Mouse (Mus musculus) testis, postnatal 10 days (tissue): ENCODE results near the gene Sbf1.
A peak's percentile ranks its signal among the peaks of the same experiment; 100 is the strongest.

Experiments
- DNase-seq: peaks from one replicate; pipeline ENCODE4 v3.0.0; 2021; ENCODE audit warnings: low spot score

Gene Sbf1

DNA sequence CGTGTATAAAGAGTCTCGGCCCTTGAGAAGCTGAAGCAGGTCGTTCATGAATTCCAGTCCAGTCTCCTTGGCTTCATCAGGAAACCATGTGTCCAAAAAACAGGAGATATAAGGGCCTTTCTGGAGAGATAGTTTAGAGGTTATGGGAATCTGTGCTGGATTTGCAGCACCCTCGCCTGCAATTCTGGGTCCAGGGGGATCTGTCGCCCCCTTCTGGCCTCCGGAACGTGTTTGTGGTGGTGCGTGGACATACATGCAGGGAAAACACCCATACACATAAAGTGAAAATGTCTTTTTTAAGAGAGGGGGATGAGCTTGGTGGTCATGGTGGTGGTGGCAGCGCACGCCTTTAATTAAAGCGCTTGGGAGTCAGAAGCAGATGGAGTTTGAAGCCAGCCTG lies 1.0 kb upstream of the Sbf1 start:
- no peak for DNase-seq

GRCm38 (mm10) chr15:89314511-89315189 lies 461 bp downstream of the Sbf1 start:
- peak; percentile 70 for DNase-seq

DNA sequence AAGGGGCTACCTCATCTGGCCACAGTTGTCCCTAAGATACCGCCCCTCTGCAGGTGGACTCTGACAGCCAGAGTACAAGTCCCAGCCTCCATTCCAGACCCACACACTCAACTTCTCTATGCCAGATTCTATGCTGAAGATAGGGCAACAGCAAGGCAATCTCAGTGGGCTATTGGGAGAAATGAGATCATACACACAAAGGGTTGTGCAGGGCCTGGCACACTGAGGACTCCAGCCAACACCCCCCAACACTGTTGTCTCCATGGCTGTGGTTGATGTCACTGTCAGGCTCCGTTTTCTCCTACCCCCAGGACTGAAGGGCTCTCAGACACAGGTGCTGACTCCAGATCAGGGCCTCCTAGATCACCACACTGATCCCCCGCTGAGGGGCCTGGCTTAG lies 1.0 kb downstream of the Sbf1 start:
- no peak for DNase-seq

GRCm38 (mm10) chr15:89313359-89313758 lies 1.8 kb downstream of the Sbf1 start:
- no peak for DNase-seq

DNA sequence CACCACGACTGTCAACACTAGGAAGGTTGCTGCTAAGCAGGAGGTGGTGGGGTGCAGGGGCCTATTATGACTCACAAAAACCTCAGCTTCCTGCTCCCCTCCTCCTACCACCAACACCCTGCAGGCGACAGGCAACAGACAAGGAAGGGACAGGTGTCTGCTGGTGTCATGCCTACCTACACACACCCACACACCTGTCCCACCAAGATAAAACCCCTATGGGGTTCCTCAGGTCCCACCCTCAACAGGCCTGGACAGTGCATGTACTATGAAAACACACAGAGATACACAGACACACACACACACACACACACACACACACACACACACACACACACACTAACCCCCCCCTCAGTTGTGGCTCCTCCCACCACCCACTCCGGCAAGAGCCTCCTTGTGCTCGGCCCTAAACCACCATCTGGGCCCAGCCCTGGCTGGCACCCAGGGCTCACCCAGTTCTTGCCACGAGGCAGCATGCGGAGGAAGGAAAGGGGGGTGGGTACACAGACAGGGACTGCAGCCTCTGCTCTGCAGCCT lies 5.1 kb downstream of the Sbf1 start:
- DNase-seq = no peak

DNA sequence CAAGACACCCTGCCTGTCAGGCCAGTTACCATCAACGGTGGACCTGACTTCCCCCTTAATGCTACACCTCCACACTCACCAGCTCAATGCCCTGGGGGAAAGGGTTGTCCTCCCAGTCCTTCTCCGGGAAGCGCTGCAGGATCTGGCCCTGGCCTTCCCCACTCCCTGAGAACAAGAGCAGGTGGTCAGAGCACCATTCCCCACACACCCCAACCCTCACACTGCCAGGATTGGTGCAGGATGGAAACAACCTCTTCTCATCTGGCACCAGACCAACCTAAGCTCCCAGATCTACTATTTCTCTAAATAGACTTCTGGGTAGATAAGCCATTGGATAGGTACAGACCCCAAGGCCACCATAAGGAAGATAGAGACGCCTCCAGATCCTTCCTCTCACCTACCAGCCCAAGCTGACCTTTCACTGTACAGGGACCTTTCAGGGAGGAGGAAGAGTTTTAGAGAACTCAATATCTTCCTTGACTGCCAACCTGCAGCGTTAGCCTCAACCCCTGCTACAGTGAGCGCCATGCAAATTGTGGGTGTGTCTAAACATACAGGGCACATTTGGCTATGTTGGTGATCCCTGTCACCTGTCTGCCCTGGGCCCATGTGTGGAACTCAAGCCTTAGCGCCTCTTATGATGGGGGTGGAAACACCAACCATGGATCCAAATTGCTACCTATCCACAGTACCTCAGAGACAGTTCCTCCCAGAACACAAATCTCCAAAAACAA lies 6.5 kb downstream of the Sbf1 start:
- no peak for DNase-seq

- no peak for DNase-seq
Observed at GRCm38 (mm10) chr15:89307461-89307860, 7.7 kb downstream of the Sbf1 start.

DNA sequence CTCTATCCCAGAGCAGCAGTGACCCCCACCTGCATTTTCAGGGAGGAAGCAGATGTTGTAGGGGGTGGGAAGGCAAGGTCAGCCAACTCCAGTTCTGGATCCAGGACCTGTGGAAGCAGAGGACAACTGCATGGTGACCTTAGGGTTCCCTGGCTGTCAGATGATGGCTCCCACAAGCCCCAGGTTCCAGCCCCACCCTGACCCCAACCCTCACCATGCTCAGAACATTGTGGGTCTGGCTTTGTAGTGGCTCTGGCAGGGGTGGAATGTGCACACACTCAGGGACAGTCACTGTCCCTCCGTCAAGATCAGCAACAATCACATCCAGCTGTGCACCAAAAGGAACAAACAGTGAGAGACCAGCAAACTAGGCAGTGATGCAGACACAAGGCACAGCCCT lies 9.1 kb downstream of the Sbf1 start:
- DNase-seq = no peak

DNA sequence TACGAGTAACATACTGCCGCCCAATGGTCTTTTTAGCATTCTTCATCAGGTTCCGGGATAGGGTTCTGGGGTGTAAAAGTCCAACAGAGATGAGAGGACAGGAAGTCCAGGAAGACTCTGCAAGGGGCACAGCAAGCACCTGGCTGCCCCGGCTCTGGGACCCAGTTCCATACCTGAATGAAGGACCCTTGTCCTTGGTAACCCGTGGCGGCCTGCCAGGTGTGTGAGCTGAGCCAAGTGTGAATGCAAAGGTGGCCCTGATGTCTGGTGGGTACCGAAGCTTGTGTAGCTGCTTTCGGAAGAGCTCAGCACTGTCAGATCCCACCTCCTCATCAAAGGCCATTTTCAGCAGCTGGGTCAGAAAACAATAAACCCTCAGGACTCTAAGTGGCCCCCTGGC lies 14.5 kb downstream of the Sbf1 start:
- DNase-seq = peak; percentile 63

DNA sequence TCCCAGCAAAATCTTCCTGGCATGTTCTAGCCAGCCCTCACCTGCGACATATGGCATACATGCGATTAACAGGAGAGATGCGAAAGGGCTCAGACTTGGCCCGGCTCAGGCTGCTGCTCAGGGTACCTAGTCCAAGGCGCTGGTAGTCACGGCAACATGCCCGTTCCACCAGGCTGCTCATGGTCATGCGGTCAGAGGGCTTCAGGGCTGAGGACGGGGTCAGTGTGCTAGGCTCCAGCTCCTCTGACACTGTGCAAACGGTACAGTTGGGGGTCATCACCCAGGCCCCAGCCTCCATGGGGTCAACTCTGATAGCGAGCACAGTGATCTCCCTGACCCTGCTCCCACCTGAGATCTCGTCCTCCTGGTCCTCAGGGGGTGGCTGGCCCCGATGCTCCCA lies 14.9 kb downstream of the Sbf1 start:
- DNase-seq = no peak

GRCm38 (mm10) chr15:89297695-89298094 lies 17.4 kb downstream of the Sbf1 start:
- no peak for DNase-seq

- DNase-seq = no peak
Observed at GRCm38 (mm10) chr15:89296465-89296864, 18.6 kb downstream of the Sbf1 start.

DNA sequence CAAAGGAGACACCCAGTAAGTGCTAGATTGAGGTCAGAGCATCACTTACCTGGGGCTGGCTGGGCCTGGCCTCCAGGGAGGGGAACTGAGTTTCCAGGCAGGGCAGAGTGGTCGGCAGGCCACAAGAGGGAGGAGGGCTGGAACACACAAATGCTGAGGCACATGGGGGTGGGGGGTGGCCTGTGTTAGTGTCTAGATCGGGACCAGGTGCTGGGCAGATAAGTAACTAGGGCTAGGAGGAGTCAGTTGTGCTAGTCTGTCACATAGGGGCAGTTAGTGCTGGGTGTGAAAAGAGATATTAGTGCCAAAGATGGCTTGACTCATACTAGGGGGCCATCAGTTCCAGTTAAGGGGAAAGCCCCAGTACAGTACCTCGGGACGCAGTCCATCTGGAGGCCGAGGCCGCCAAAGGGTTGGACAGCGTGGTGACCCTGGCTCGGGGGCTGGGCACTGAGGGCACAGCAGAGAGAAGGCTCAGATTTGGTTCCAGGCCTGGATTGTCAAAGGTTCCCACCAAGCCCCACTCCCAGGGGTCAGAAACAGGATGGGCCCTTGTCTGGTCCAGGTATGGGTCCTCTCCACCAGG lies 19.4 kb downstream of the Sbf1 start:
- no peak for DNase-seq

GRCm38 (mm10) chr15:89293778-89294177 lies 21.3 kb downstream of the Sbf1 start:
- no peak for DNase-seq

DNA sequence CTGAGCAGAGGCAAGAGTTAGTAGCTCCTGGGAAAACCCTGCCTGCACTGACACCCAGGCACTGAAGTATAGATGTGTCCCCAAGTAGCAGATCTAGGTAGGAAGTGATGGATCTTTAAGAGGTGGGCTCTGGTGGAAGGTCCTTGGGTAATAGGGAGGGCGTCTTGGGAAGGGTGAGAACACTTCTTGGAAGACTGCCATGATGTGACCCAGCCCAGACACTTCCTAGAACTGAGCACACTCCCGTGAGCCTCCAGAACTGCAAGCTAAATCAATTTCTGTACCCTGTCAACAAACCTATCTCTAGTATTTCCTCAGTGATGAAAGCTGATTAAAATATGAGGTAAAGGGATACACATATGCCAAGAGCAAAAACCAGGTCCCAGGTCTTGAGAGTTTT lies 22.3 kb downstream of the Sbf1 start:
- DNase-seq = no peak

GRCm38 (mm10) chr15:89291521-89291920 lies 23.6 kb downstream of the Sbf1 start:
- DNase-seq = no peak

DNA sequence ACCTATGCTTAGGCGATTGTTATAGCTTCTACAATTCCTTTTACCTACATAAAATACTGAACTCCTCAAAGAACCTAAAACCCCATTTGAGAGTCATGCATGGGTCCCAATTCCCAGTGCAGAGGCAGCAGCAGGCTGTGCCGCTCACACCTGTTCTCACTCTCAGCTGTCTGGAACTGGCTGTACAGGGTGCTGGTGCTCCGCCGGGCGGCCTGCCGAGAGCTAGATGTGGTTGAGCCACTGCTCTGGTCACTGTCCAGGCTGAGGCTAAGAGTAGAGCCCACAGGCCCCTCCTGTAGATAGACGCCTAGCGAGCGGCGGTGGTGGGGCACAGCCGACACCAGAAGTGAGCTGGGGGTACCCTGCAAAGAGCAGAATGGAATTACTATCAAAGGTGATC lies 25.7 kb downstream of the Sbf1 start:
- no peak for DNase-seq

- no peak for DNase-seq
Observed at GRCm38 (mm10) chr15:89288227-89288767, 26.8 kb downstream of the Sbf1 start.

DNA sequence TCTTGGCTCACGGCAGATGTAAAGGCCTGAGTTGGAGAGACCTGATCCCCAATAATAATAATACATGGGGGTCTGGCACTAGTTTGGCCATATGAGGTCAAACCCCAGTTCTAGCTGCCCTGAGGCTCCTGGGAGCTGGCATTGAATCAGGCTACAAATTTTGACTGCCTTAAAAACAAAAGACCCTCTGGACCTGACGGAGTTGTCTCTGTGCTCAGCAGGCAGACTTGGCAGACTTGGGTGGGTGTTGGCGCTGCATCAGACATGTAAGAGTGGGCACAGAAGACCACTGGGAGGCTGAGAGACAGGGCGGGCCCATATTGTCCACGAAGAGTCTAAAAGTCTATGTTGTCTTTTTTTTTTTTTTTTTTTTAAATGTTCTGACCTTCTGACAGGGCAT lies 28.5 kb downstream of the Sbf1 start:
- no peak for DNase-seq

DNA sequence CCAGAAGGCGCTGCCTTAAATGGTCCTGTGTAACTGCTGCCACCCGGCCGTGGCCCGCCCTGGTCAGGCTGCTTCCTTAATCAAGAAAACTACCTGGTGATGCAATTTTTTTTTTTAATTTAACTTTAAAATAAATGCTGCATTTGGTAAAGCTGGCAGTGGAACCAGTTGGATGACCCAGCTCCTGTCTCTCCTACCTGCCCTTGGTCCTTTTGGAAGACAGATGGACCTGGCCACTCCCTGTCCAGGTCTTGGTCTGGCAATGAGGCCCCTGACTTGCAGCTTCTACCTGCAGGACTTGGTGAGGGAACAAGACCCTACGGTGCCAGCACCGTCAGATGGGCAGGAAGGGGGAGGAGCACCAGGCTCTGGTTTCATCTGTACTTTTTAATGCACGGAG lies 29.0 kb downstream of the Sbf1 start:
- DNase-seq = no peak

GRCm38 (mm10) chr15:89285478-89285877 lies 29.6 kb downstream of the Sbf1 start:
- no peak for DNase-seq

GRCm38 (mm10) chr15:89285004-89285403 lies 30.1 kb downstream of the Sbf1 start:
- DNase-seq = no peak

- DNase-seq = no peak
Observed at GRCm38 (mm10) chr15:89284094-89284493, 31.0 kb downstream of the Sbf1 start.
